Mouse (Mus musculus) embryonic facial prominence, embryonic 13.5 days (tissue): ENCODE results near the gene Nol4l. TPM values are rescaled to one million over a fixed set of nuclear protein-coding genes. Genes with fewer than 3 reads are reported as not detected.

Experiments used
- ATAC-seq: fragments of 200-750 bp; cut with Nextera tagmentation; 2 replicates; pipeline ENCODE4 v1.8.0; 2017; ENCODE audit warnings: low read depth; ENCODE audit not compliant: insufficient number of reproducible peaks, insufficient read depth, low FRiP score, low TSS enrichment
- H3K27ac ChIP-seq: fragments of 300-500 bp; sonication (generic); 2 replicates; pipeline ENCODE4 v1.5.1; 2015; ENCODE audit warnings: moderate library complexity, mild to moderate bottlenecking, inconsistent platforms
- H3K27me3 ChIP-seq: fragments of 300-500 bp; sonication (generic); 2 replicates; pipeline ENCODE4 v1.6.1; 2015; ENCODE audit warnings: mild to moderate bottlenecking, inconsistent platforms
- H3K36me3 ChIP-seq: fragments of 300-500 bp; sonication (generic); 2 replicates; pipeline ENCODE4 v1.6.1; 2015; ENCODE audit warnings: mild to moderate bottlenecking, inconsistent platforms
- H3K4me1 ChIP-seq: fragments of 300-500 bp; sonication (generic); 2 replicates; pipeline ENCODE4 v1.6.1; 2015; ENCODE audit warnings: inconsistent platforms
- H3K4me2 ChIP-seq: fragments of 300-500 bp; sonication (generic); 2 replicates; pipeline ENCODE4 v1.6.1; 2015; ENCODE audit warnings: moderate library complexity, mild to moderate bottlenecking, inconsistent platforms
- H3K4me3 ChIP-seq: fragments of 300-500 bp; sonication (generic); 2 replicates; pipeline ENCODE4 v1.5.1; 2015; ENCODE audit warnings: mild to moderate bottlenecking, inconsistent platforms
- H3K9ac ChIP-seq: fragments of 300-500 bp; sonication (generic); 2 replicates; pipeline ENCODE4 v1.6.1; 2015; ENCODE audit warnings: mild to moderate bottlenecking, inconsistent platforms
- H3K9me3 ChIP-seq: fragments of 300-500 bp; sonication (generic); 2 replicates; pipeline ENCODE4 v1.6.1; 2016; ENCODE audit warnings: inconsistent platforms
- WGBS: fragments of 180-500 bp; shearing (Covaris S2); methylation state at CpG from one replicate; pipeline ENCODE4 v1.1.7; 2015; ENCODE audit warnings: mixed read lengths; 5-methylcytosine and 5-hydroxymethylcytosine counted together
- polyA plus RNA-seq: library from polyadenylated mRNA; unstranded; fragments of >200 nt; fragmentation: Nextera tagmentation; extraction: Ambion mirVana; gene quantifications from 2 replicates; pipeline ENCODE4 v1.2.1, GENCODE M21; 2015

The Nol4l gene
- polyA plus RNA-seq, 1 experiment from 2014 or later: 12.4 TPM

DNA sequence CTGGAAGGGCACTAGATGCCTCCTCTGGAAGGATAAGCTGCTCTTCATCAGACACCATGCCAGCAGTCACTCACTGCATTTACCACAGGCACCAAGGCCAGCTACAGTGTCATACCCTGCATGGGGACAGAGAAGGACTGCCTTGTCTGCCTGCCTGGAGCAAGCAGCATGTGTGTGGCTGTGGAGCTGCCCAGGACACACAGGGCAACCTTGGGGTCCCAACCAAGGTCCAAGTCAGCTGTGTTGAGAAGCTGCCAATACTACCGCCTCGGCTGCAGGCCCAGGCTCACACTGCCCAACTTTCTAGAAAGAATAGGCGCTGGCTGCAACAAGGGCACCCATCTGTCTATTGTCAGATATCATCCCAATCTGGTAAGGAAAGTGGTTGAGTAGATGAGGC, 106.7 kb downstream of the Nol4l start:
- 74% methylated on average over 3 of the region's 3 CpGs for WGBS
- Histone ChIP-seq H3K36me3 (peaks cover 54% of the 10 kb centered on the region), H3K27ac (no peak overlapping the region), H3K9me3 (no peaks in the 10 kb centered on the region), H3K4me2 (no peak overlapping the region), H3K4me1 (peaks cover 40% of the 10 kb centered on the region), H3K9ac (no peak overlapping the region; the same call in 1 of the 2 replicates), H3K27me3 (no peaks in the 10 kb centered on the region), H3K4me3 (no peak overlapping the region)
- ATAC-seq: no peak

GRCm38 (mm10) chr2:153422051-153422450, 107.7 kb downstream of the Nol4l start:
- Histone ChIP-seq H3K27me3 (no peaks in the 10 kb centered on the region), H3K4me1 (peaks cover 35% of the 10 kb centered on the region), H3K4me3 (no peak overlapping the region), H3K36me3 (peaks cover 61% of the 10 kb centered on the region), H3K9me3 (no peaks in the 10 kb centered on the region), H3K27ac (no peak overlapping the region), H3K4me2 (no peak overlapping the region), H3K9ac (no peak overlapping the region)
- 39% methylated on average over 5 of the region's 5 CpGs for WGBS
- ATAC-seq: peak; percentile 17; the same call in 1 of the 2 replicates

- Histone ChIP-seq H3K4me1 (peaks cover 32% of the 10 kb centered on the region), H3K36me3 (peaks cover 68% of the 10 kb centered on the region), H3K27ac (no peak overlapping the region), H3K9me3 (no peaks in the 10 kb centered on the region), H3K4me3 (no peak overlapping the region), H3K27me3 (no peaks in the 10 kb centered on the region), H3K4me2 (no peak overlapping the region), H3K9ac (no peak overlapping the region)
- no peak for ATAC-seq
These were observed 108.5 kb downstream of the Nol4l start for GRCm38 (mm10) chr2:153421233-153421632.

DNA sequence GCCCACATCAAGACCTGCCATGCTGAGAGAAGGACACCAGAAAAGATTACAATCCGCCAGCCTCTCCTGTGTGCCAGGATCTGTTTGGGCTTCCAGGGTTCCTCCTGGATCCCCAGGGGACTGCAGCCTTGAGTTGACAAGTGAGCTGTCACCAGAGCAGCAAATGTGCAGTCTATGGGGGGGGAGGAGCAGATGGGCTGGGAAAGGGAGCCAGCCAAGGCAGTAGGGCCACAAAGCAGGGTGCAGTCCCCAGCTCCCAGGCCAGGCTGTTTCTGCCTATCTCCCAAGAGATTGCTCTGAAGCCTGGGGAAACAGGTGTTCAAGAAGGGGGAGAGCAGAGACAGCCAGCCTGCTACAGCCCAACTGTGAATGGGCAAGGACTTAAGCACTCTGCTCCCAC, 111.4 kb downstream of the Nol4l start:
- 100% methylated on average over 1 of the region's 1 CpGs for WGBS
- ATAC-seq: no peak
- H3K27ac ChIP-seq: no peak overlapping the region
- peaks cover 14% of the 10 kb centered on the region for H3K4me1 ChIP-seq
- H3K4me2 ChIP-seq: no peak overlapping the region
- no peaks in the 10 kb centered on the region for H3K27me3 ChIP-seq
- H3K9ac ChIP-seq: no peak overlapping the region
- no peaks in the 10 kb centered on the region for H3K9me3 ChIP-seq
- peaks cover 76% of the 10 kb centered on the region for H3K36me3 ChIP-seq
- H3K4me3 ChIP-seq: no peak overlapping the region

- no peaks in the 10 kb centered on the region for H3K9me3 ChIP-seq
- H3K4me2 ChIP-seq: no peak overlapping the region
- no peaks in the 10 kb centered on the region for H3K27me3 ChIP-seq
- no peak overlapping the region for H3K9ac ChIP-seq
- ATAC-seq: no peak
- peaks cover 10% of the 10 kb centered on the region for H3K4me1 ChIP-seq
- 95% methylated on average over 12 of the region's 12 CpGs for WGBS
- no peak overlapping the region for H3K4me3 ChIP-seq
- H3K36me3 ChIP-seq: peaks cover 81% of the 10 kb centered on the region
- no peak overlapping the region for H3K27ac ChIP-seq
These were observed 111.9 kb downstream of the Nol4l start for GRCm38 (mm10) chr2:153417841-153418240.

DNA sequence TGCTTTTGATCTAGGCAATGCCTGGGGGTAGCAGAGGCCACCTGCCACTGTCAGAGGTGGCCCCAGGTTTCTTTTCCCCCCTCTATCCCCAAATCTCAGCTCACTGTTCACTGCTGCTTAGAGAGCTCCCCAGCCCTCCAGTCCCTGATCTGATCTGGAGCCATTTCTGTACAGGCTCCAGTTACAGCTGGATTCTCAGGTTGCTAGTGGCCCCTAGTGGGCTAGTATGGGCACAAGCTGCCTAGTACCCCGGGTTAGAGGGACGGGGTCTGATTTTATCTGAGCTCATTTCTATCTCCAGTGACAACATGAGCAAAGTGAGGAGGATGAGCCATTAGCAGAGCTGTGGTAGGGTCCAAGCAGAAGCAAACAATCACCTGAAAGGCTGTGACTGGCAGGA, 115.2 kb downstream of the Nol4l start:
- Histone ChIP-seq H3K9ac (no peak overlapping the region), H3K36me3 (peaks cover 98% of the 10 kb centered on the region), H3K9me3 (no peaks in the 10 kb centered on the region), H3K4me2 (no peak overlapping the region), H3K4me3 (no peak overlapping the region), H3K4me1 (no peaks in the 10 kb centered on the region), H3K27ac (no peak overlapping the region), H3K27me3 (no peaks in the 10 kb centered on the region)
- no peak for ATAC-seq
- WGBS: 32% methylated on average over 2 of the region's 2 CpGs

DNA sequence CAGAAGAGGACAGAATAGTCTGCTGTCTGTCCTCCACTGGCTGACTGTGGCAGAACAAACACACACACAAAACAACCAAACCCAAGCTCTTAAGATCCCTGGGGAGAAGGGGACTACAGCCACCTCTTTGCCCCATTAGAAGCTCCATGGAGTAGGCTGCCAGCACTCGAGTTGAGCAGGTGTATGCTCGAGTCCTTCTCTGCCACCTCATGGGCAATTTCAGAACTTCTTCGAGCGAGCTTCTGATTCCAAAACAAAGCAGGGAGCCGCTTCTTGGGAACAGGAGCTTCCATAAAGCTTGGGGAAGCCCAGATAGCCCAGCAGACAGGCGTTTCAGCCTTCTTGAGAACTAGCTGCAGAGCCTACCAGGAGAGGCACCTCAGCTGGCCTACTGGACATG, 117.2 kb downstream of the Nol4l start:
- Histone ChIP-seq H3K4me2 (no peak overlapping the region), H3K27me3 (no peaks in the 10 kb centered on the region), H3K36me3 (peaks cover 93% of the 10 kb centered on the region), H3K4me1 (no peaks in the 10 kb centered on the region), H3K9ac (no peak overlapping the region), H3K4me3 (no peak overlapping the region), H3K27ac (no peak overlapping the region), H3K9me3 (no peaks in the 10 kb centered on the region)
- WGBS: 72% methylated on average over 6 of the region's 6 CpGs
- ATAC-seq: no peak

DNA sequence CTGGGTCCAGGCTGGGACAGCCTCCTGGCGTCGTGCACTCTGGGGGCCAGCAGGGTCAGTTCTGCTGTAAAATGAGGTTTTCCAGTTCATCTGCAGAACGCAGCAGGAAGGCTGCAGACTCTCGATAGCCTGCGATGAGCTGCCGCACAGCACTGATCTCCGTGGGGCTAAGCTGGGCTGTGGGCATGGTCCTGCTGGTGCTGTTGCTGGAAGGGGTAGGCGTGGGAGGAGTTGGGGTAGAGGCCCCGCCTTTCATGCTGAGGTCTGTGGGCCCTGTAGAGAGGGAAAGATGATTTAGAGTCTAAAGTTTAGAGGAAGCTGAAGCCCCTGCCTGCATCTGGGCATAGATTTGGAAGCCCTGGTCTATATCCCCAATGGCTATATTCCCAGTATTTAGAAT, 118.2 kb downstream of the Nol4l start:
- Histone ChIP-seq H3K27ac (no peak overlapping the region), H3K27me3 (no peaks in the 10 kb centered on the region), H3K36me3 (peaks cover 90% of the 10 kb centered on the region), H3K9me3 (no peaks in the 10 kb centered on the region), H3K4me3 (no peak overlapping the region), H3K4me1 (no peaks in the 10 kb centered on the region), H3K9ac (no peak overlapping the region), H3K4me2 (no peak overlapping the region)
- ATAC-seq: no peak
- 79% methylated on average over 9 of the region's 9 CpGs for WGBS

GRCm38 (mm10) chr2:153408971-153409370, 120.8 kb downstream of the Nol4l start:
- 70% methylated on average over 3 of the region's 3 CpGs for WGBS
- no peak overlapping the region for H3K4me2 ChIP-seq
- H3K9ac ChIP-seq: no peak overlapping the region
- no peaks in the 10 kb centered on the region for H3K9me3 ChIP-seq
- peaks cover 83% of the 10 kb centered on the region for H3K36me3 ChIP-seq
- H3K27me3 ChIP-seq: no peaks in the 10 kb centered on the region
- H3K27ac ChIP-seq: no peak overlapping the region
- H3K4me1 ChIP-seq: no peaks in the 10 kb centered on the region
- no peak for ATAC-seq
- H3K4me3 ChIP-seq: no peak overlapping the region

- no peaks in the 10 kb centered on the region for H3K4me1 ChIP-seq
- H3K4me2 ChIP-seq: no peak overlapping the region
- H3K4me3 ChIP-seq: no peak overlapping the region
- no peak overlapping the region for H3K27ac ChIP-seq
- H3K36me3 ChIP-seq: peaks cover 74% of the 10 kb centered on the region
- H3K27me3 ChIP-seq: no peaks in the 10 kb centered on the region
- no peaks in the 10 kb centered on the region for H3K9me3 ChIP-seq
- WGBS: 81% methylated on average over 6 of the region's 6 CpGs
- ATAC-seq: no peak
- H3K9ac ChIP-seq: no peak overlapping the region
These were observed 122.9 kb downstream of the Nol4l start for GRCm38 (mm10) chr2:153406882-153407281.

GRCm38 (mm10) chr2:153404882-153405281, 124.9 kb downstream of the Nol4l start:
- no peaks in the 10 kb centered on the region for H3K27me3 ChIP-seq
- H3K9ac ChIP-seq: no peak overlapping the region
- no peak overlapping the region for H3K4me3 ChIP-seq
- ATAC-seq: no peak
- no peak overlapping the region for H3K4me2 ChIP-seq
- H3K36me3 ChIP-seq: peaks cover 74% of the 10 kb centered on the region
- H3K9me3 ChIP-seq: no peaks in the 10 kb centered on the region
- no peak overlapping the region for H3K27ac ChIP-seq
- no peaks in the 10 kb centered on the region for H3K4me1 ChIP-seq
- WGBS: 85% methylated on average over 3 of the region's 3 CpGs

GRCm38 (mm10) chr2:153404062-153404461, 125.7 kb downstream of the Nol4l start:
- no peak for ATAC-seq
- Histone ChIP-seq H3K27ac (no peak overlapping the region), H3K9me3 (no peaks in the 10 kb centered on the region), H3K4me2 (no peak overlapping the region), H3K9ac (no peak overlapping the region), H3K36me3 (peaks cover 74% of the 10 kb centered on the region), H3K4me3 (no peak overlapping the region), H3K27me3 (no peaks in the 10 kb centered on the region), H3K4me1 (no peaks in the 10 kb centered on the region)
- WGBS: 90% methylated on average over 3 of the region's 3 CpGs

DNA sequence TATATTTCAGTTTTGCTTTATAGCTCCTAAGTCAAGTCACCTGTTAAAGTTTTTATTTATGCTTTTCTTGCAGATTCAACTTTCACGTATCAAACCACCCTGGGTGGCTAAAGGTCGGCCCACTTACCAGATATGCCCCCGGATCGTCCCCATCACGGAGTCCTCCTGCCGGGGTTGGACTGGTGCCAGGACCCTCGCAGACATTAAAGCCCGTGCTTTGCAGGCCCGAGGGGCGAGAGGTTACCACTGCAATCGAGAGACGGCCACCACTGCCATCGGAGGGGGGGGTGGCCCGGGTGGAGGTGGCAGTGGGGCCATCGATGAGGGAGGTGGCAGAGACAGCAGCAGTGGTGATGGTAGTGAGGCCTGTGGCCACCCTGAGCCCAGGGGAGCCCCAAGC, 130.6 kb downstream of the Nol4l start:
- Histone ChIP-seq H3K27me3 (no peaks in the 10 kb centered on the region), H3K4me3 (no peak overlapping the region), H3K4me1 (no peaks in the 10 kb centered on the region), H3K9me3 (peaks cover 8% of the 10 kb centered on the region), H3K9ac (no peak overlapping the region), H3K4me2 (no peak overlapping the region), H3K27ac (no peak overlapping the region), H3K36me3 (peaks cover 91% of the 10 kb centered on the region)
- no peak for ATAC-seq
- 85% methylated on average over 15 of the region's 15 CpGs for WGBS
